Mouse (Mus musculus): ENCODE results near the gene Snrnp35.
"Not testable (repeated sequence)": the region's sequence is repeated elsewhere in the genome, so short reads cannot be mapped to it uniquely, and the experiment has no call there.

The Snrnp35 gene

DNA sequence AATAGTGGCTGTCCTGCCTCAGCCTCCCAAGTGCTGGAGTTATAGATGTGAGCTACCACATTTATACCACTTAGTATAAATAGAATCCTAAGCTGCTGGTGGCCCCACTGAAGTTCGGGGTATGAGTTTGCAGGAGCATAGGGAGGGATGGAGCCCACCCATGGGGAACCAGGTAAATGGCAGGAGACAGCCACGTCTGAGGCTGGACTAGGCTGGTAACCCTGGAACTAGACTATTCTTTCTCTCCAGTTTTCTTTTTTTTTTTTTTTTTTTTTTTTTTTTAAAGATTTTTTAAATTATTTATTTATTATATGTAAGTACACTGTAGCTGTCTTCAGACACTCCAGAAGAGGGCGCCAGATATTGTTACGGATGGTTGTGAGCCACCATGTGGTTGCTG lies 17.1 kb downstream of the Snrnp35 start:
- not testable (repeated sequence) for DNase-seq (ENCODE audit: low read depth, low spot score)

DNA sequence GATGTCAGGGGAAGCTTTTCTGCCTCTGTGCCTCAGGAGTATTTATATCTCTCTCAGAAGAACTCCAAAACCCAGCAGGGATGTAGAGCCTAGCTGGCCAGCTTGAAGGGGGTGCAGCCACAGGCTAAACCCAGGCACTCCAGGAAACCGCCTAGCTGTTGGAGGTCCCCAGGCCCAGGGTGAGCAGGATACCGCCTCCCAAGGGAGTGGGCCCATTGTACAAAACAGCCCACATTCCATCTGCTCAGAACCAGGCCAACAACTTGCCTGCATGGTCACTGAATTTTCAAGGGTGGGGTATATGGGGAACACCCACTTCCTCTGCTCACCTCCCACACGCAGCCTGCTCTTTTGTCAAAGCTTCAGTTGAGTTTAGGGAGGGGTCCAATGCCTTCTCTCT lies 17.6 kb downstream of the Snrnp35 start:
- DNase-seq (ENCODE audit: low read depth, low spot score), result no peak

DNA sequence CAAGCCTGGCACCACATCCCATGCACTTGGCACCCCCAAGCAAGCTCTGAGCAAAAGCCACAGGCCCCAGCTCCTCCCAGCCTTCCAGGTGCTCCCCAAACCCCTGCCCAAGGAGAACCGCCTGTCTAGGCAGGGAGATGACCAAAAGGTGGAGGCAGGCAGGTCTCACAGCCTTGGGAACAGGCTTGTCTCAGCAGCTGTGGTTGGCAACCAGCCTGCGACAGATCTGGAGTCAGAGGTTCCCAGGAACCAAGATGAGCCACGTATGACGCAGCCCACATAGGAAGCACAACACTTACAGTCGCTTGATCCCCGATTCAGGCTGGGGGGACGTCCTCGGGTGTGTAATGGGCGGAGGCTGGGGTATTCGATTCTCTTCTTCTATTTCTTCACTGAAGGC lies 18.6 kb downstream of the Snrnp35 start:
- DNase-seq (ENCODE audit: low read depth, low spot score), result no peak

DNA sequence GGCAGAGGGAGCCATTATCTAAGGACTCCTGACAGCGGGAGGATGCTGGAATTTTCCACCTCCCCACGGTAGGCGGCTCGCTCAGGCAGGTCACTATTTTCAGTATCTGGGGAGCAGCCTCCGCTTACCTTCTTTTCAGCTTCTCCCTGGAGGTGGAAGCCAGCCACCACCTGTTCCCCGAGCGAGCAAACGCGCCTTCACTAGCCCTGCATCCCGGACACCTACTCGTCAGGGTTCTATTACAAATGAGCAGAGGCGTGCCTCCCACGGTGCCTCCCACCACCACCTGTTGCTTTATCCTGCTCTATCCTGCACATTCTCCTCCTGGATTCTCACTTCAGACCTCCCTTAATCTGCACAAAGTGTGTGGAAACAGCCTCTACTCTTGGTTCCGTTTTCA lies 20.8 kb downstream of the Snrnp35 start:
- DNase-seq (ENCODE audit: low read depth, low spot score), result no peak

DNA sequence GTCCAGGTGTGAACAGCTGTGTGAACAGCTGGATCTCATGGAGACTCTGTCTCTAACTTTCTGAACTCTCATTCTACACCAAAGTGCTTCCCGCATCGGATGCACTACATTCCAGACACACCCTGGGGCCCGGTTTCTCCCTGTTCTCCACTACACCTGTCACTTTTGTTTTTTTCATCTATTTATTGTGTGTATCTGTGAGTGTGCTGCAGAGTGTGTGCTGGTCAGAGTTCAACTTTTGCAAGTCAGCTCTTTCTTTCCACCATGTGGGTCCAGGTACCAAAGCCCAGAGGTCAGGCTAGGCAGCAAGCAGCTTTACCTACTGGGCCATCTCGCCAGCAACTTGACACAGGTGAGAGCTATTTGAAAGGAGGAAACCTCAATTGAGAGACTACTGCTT lies 22.3 kb downstream of the Snrnp35 start:
- DNase-seq (ENCODE audit: low read depth, low spot score), result no peak

DNA sequence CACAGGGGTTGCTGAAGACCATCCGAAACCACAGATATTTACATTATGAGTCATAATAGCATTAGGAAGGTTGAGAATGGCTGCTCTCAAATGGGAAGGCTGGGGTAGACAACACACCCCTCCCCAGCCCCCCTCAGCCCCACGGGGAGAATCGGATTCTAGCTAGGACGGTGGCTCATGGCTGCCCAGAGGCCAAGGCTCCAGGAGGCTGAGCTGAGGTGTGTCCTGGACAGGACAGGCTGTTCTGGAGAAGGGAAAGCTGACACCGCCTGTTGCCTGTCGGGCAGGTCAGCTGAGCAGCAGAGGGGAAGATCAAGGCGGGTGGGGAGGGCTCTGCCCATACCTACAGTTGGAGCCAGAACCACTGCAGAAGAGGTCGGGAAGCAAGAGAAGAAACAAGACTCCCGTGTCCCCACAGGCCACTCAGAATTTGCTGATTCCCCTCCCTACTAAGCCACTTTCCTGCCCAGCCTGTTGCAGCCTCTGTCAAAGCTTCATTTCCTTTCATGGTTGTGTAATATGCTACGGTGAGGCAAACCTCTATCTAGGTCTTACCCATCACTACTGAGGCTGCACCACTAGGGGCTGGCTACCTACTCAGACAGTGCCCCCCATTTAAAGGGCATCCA lies 23.9 kb downstream of the Snrnp35 start:
- no peak for DNase-seq (ENCODE audit: low read depth, low spot score)

DNA sequence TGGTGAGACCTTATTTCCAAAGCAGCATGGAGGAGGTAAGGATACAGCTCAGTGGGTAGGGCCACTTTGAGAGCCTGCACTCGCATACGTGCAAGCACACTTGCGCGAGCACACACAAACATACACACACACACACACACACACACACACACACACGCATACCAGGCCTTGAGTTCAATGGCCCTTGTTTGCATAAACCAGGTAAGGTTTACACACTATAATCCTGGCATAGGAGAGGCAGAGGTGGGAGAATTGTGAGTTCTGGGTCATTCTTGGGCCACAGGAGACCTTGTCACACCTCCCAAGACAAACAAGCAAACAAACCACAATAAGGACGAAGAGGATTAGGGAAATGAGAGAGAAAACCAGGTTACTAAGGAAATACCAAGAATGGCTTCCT lies 26.3 kb downstream of the Snrnp35 start:
- no peak for DNase-seq (ENCODE audit: low read depth, low spot score)

DNA sequence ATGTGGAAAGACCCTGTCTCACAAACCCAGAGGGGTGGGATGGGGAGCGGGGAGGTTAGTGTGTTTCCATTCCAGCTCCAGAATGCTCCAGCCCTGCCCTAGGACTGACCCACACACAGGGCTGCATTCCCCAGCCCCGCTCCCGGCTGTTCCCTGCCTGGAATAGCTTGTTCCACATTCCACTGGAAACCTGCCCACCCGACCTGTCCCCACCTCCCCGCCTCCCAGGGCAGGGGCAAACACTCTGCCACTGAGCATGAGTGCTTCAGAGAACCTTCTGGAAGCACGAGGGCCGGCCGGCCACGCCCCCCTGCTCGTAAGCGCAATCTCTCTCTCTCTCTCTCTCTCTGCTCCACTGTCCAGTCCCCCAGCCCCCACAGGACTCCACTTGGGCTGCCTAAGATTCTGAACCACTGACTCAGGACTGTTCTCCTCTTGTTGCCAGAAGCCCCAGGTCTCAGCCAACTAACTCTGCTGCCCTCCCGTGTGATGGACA lies 26.9 kb downstream of the Snrnp35 start:
- DNase-seq (ENCODE audit: low read depth, low spot score), result no peak

DNA sequence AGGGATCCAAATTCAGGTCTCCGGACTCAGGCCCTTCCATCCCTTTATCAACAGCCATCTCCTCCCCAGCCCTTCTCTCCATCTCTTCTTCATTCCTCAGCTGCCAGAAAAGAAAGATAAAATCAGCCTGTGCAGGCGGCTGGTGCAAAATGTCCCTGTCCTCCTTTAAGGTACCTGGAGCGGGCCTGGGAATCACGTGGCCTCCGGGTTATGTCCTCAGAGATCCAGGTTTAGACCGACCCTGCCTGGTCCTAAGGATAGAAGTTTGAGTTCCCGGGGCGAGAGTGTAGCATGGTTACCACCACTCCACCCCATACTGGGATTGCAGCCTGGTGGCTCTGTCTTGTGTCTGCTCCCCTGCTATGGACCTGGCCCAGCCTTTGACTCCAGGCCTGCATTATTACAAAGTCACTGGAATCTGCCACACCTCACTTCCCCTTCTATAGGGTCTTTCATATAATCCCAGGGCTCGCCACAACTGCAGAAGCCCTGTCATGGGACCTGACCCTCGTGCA lies 27.7 kb downstream of the Snrnp35 start:
- DNase-seq (ENCODE audit: low read depth, low spot score), result no peak

DNA sequence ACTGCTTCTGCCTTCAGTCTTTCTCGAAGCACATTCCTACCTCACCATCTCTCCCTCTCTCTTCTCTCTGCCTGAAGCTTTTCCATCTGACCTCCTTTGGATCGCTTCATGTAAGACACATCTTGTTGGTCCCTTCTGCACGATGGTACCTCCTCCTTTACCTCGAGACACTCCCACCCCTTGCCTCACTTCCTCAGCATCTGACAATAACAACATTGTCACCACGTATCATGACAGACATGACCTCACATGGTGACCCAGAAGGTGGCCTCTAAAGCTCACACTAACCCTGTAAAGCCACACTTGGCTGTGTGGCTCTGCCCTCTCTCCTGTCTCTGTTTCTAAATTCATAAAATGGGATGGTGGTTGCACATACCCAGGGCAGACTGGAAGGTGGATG lies 32.9 kb downstream of the Snrnp35 start:
- DNase-seq (ENCODE audit: low read depth, low spot score), result no peak

DNA sequence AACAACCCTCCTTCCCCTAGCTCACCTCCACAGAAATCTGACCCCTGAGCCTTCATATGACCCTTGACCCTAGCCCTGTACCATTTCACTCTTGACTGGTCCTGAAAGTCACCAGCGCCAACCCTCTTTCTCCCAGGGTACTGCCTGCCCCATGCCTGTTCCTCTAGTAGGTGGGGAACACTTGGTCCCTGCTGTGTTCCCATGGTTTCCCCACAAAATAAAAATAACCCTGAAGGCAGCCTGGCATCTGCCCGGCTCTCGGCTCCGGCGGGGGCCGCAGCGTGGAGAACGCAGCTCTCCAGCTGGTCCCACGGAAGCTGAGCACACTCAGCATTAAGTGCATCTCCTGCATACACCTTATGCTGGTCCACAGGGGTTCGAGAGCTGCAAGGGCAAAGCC lies 35.7 kb downstream of the Snrnp35 start:
- no peak for DNase-seq (ENCODE audit: low read depth, low spot score)

DNA sequence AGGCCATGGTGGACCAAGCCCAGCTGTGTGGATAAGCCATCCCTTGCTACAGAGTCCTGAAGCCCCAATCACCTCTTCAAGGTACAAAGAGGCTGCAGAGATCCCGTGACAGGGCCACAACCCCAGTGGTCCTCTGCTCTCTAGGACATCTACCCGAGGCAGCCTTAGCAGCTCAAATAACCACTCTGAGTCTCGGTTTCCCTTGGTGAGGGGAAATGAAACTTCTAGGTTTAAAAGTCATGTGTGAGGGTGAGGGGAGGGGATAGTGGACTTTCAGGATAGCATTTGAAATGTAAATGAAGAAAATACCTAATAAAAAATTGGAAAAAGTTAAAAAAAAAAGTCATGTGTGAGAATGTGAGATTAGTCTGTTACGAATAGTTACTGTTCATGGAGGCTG lies 38.7 kb downstream of the Snrnp35 start:
- DNase-seq (ENCODE audit: low read depth, low spot score), result no peak

DNA sequence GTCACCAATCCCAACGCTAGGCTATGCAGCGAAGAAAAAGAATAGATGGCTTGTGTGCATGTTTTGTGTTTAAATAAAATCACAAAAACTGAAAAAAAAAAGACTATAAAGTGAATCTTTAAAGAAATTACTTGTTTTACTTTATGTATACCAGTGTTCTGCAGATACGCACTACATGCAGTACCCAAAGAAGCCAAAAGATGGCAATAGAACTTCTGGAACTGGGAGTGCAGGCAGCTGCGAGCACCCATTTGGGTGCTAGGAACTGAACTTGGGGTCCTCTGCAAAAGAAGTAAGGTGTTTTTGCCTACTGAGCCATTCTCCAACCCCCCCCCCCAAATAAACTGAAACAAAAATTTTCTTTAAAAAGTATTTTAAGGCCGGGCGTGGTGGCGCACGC lies 40.1 kb downstream of the Snrnp35 start:
- DNase-seq (ENCODE audit: low read depth, low spot score), result no peak

DNA sequence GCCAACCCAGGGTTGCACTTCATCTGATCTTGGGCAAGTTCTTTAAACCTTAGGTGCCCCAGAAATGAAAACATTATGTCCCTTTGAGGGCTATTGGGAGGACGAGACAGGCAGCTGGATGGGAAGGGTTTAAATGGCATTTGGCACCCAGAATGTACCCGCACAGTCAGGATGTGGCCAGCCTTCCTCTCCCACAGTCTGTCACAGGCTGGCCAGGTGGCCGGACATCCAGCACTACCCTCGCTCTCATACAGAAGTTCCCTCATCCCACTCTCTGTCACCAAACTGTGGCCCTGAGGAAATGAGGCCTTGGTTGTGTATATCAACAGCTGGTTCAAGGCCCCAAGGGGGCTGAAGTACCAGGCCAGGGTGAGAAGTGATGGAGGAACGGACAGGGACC lies 42.0 kb downstream of the Snrnp35 start:
- no peak for DNase-seq (ENCODE audit: low read depth, low spot score)

DNA sequence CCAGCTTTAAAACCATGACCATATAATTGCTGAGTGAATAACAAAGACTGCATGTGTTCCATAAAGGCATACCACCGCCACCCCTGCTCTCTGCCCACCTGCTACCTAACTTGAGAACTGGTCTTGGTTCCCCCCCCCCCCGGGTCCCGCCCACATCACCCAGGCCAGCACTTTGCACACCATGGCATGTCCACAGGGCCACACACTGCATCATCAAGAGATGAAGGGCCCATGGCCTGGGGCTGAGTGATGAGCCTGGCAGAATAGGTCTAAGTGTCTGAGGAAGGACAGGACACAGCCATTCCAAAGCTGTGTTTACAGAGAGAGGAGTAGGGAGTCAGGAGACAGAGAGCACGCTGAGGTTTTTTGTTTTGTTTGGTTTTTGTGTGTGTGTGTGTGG lies 45.4 kb downstream of the Snrnp35 start:
- no peak for DNase-seq (ENCODE audit: low read depth, low spot score)

DNA sequence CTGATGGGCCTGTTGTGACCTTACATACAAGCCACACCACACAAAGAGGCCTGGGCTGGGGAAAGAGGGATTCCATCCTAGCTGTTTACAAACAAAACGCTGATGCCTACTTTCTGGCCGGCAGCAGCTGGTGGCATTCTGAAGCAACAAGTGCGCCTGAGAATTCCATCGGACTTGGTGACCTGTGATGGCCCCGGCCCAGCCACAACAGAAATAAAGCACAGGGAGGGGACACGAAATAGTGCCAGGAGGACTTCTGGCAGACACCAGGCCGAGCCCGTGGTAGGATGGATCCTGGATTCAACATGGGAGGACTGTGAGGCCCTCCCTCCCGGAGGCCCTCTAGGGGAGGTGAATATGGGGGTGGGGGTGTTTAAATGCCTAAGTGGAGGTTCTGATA lies 45.9 kb downstream of the Snrnp35 start:
- no peak for DNase-seq (ENCODE audit: low read depth, low spot score)

DNA sequence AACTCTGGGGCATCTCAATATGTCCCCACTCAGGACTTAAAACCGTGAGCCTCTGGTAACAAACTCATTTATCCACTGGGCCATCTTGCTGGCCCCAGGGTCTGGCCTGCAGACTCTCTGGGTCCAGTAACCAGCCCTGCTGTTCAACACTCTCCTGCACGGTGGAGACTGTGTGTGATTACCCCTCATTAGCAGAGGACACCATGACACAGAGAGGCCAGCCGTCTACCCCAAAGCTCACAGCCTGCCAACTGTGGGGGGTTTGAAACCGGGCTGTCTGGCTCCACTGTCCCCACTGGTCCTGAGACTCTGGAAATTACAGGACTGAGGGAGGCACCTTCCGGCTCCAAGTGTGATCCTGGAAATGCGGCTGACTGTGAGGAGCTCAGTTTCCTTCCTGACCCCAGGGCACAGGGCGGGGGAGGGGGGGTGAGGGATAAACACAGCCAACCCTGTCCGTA lies 46.3 kb downstream of the Snrnp35 start:
- DNase-seq (ENCODE audit: low read depth, low spot score), result no peak

DNA sequence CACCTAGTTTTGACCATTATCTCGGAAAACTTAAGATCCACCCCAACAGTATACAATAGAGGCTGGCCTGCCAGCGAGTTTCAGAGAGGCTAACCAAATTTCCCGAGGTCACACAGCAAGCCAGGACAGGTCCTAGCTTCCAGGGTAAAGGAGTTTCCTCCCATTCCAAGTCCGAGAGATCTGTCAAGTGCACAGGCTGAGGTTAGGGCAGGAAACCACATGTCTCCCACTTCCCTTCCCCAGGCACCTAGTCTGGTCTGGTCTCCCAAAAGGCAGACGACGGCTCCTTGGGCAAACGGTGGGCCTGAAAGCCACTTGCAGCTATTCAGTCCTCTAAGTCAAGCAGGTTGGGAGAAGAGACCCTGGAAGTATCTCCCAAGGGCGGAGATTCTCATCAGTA lies 46.8 kb downstream of the Snrnp35 start:
- DNase-seq (ENCODE audit: low read depth, low spot score), result no peak

DNA sequence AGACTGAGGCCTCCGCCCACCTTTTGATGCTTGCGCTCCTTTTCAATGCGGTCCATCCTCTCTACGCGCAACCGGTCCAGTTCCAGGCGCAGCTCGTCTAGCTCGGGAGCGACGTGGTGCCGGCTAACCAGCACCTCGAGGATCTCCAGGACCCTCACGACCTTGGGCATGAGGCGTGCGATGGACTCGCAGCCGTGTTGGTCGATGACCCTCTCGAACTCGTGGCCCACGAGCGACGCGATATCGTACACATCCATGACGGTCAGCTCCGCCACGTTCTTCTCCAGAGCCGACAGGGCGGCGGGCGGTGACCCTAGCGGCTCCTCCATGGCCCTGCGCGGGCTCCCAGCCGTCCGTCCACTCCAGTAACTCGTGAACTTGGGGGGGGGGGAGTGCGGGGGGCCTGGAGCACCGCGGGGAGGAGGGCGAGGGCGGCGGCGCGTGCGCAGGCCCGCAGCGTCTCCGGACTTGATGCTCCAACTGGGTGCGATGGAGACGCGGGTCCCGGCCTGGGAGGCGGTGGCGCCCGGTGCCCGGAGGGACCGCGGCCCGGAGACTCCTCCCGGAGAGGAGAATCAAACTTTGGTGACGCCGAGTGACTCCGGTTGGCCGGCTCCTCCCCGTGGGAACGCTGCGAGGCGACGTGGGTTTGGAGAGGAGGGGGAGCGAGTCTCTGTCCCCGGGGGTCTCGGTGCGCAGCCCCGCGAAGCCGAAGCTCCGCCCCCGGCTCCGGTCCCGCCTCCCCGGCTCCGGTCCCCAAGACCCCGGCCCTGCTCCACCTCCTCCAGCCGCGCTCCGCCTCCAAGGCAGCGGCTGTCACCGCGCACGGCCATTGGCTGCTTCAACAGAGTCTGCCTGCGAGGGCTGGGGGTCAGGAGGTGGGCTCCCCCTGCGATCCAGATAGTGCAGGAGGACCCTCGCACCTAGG lies 48.0 kb downstream of the Snrnp35 start, which contains the start of gene Rilpl1:
Rilpl1 (minus strand) TSS at position 737 of the 928 bp plus-strand sequence.
- DNase-seq (ENCODE audit: low read depth, low spot score), result peak; percentile 59

DNA sequence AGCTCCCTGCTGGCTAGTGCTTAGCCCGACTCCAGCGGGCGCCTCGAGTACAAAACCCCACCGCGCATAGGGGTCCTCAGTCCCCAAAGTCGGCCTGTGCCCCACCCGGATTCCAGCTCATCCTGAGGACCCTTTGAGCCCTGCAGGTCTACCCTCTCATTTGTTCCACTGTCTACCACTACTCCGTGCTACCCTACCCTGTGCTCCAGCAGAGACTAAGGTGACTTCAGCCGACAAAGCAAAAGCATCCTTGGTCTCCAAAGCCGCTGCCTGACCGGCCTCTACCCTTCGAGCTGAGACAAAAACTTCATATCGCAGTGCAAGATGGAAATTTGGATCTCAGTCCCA lies 48.6 kb downstream of the Snrnp35 start:
- DNase-seq (ENCODE audit: low read depth, low spot score), result no peak

DNA sequence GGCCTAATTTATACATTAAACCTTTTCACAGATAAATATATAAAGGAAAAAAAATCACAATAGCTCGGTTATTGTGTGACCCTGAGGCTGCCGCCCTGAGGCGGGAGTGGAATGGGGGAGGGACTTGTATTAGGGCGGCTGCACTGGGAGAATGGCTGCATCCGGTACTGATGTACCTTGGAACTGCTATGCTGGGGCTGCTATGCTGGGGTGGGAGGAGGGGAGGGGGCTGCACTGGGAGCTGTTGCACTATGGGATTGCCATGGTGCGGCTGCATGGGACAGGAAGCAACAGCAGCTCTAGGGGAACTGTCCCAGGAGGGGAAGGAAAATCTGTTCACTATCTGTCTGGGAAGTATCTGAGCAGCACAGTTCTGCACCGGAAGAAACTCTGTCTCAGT lies 49.5 kb downstream of the Snrnp35 start:
- no peak for DNase-seq (ENCODE audit: low read depth, low spot score)

DNA sequence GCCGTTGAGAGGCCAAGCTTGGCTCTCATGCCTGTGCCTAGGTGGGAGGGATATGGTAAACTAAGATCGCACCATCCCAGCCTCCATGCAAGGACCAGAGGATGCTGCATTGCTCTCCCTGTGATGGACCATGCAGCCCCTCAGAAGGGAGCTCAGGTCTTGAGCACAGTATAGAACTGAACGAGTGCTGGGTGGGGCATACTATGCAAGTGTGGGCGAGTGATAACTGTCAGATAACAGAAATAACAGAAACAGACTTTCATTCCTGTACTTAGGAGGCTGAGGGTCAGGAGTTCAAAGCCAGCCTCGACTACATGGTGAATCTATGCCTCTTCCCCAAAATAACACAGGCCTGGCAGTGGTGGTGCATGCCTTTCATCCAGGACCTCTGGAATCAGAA lies 52.1 kb downstream of the Snrnp35 start:
- no peak for DNase-seq (ENCODE audit: low read depth, low spot score)

DNA sequence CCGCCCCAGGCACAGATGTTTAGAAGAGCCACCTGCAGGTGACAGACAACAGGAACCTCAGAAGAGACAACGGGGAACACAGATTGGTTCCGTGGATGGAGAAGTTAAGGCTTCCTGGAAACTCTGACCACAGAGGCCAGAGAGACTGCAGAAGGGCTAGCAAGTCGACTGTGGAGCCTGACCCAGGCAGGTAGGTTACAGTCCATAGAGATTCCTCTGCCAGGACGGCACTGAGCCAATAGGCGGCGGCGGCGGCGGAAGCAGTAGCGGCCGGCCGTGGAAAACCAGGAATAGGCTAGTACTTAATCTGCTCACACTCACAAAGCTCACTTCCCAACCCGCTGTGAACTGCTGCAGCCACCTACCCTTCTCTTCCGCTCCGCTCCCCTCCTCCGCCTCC lies 53.8 kb downstream of the Snrnp35 start:
- no peak for DNase-seq (ENCODE audit: low read depth, low spot score)

Measured in brain, embryonic 18.5 days (tissue).